Mouse (Mus musculus): ENCODE measurements around the gene Card10. TPM values are rescaled to one million over a fixed set of nuclear protein-coding genes. Genes with fewer than 3 reads are reported as not detected.
A peak's percentile ranks its signal among the peaks of the same experiment; 100 is the strongest.

Gene Card10
- polyA plus RNA-seq, 1 experiment = 20.8 TPM

- peak overlapping the region; percentile 17 for H3K4me3 ChIP-seq (replicated peaks; ENCODE audit: control insufficient read depth, low read depth, low read length)
- TF ChIP-seq CTCF (IDR thresholded peaks at IDR 0.05; ENCODE audit: control insufficient read depth, insufficient read depth, low read length) = no peak
- peak; percentile 11; the same call in 1 of the 2 replicates for TF ChIP-seq POLR2A (IDR thresholded peaks at IDR 0.05; ENCODE audit: borderline replicate concordance, control insufficient read depth, low read depth, low read length)
- peak overlapping the region; percentile 82 for H3K27ac ChIP-seq (ENCODE audit: control insufficient read depth, insufficient read depth, low read depth, low read length, poor library complexity)
- peaks cover 5% of the 10 kb centered on the region; the same call in 1 of the 2 replicates for H3K4me1 ChIP-seq (ENCODE audit: control insufficient read depth, insufficient read depth, low read length)
- WGBS = 18% methylated on average over 9 of the region's 9 CpGs
Observed at GRCm38 (mm10) chr15:78810146-78810545, 7.3 kb upstream of the Card10 start.

- peak overlapping the region; percentile 82 for H3K27ac ChIP-seq (ENCODE audit: control insufficient read depth, insufficient read depth, low read depth, low read length, poor library complexity)
- WGBS = 22% methylated on average over 9 of the region's 9 CpGs
- TF ChIP-seq CTCF (IDR thresholded peaks at IDR 0.05; ENCODE audit: control insufficient read depth, insufficient read depth, low read length) = no peak
- TF ChIP-seq POLR2A (IDR thresholded peaks at IDR 0.05; ENCODE audit: borderline replicate concordance, control insufficient read depth, low read depth, low read length) = no peak
- peaks cover 6% of the 10 kb centered on the region; the same call in 1 of the 2 replicates for H3K4me1 ChIP-seq (ENCODE audit: control insufficient read depth, insufficient read depth, low read length)
- peak overlapping the region; percentile 1 for H3K4me3 ChIP-seq (replicated peaks; ENCODE audit: control insufficient read depth, low read depth, low read length)
Observed at GRCm38 (mm10) chr15:78809739-78810138, 6.9 kb upstream of the Card10 start.

- Histone ChIP-seq H3K4me1 (ENCODE audit: control insufficient read depth, insufficient read depth, low read length) (peaks cover 8% of the 10 kb centered on the region; the same call in 1 of the 2 replicates), H3K4me3 (replicated peaks; ENCODE audit: control insufficient read depth, low read depth, low read length) (no peak overlapping the region), H3K27ac (ENCODE audit: control insufficient read depth, insufficient read depth, low read depth, low read length, poor library complexity) (peak overlapping the region; percentile 66)
- TF ChIP-seq CTCF (IDR thresholded peaks at IDR 0.05; ENCODE audit: control insufficient read depth, insufficient read depth, low read length) (no peak), POLR2A (IDR thresholded peaks at IDR 0.05; ENCODE audit: borderline replicate concordance, control insufficient read depth, low read depth, low read length) (no peak)
- WGBS = 55% methylated on average over 2 of the region's 2 CpGs
Observed at GRCm38 (mm10) chr15:78808980-78809379, 6.1 kb upstream of the Card10 start.

- WGBS = 74% methylated on average over 3 of the region's 3 CpGs
- TF ChIP-seq CTCF (IDR thresholded peaks at IDR 0.05; ENCODE audit: control insufficient read depth, insufficient read depth, low read length) (no peak), POLR2A (IDR thresholded peaks at IDR 0.05; ENCODE audit: borderline replicate concordance, control insufficient read depth, low read depth, low read length) (no peak)
- Histone ChIP-seq H3K27ac (ENCODE audit: control insufficient read depth, insufficient read depth, low read depth, low read length, poor library complexity) (no peak overlapping the region), H3K4me3 (replicated peaks; ENCODE audit: control insufficient read depth, low read depth, low read length) (no peak overlapping the region), H3K4me1 (ENCODE audit: control insufficient read depth, insufficient read depth, low read length) (peaks cover 8% of the 10 kb centered on the region; the same call in 1 of the 2 replicates)
Observed at GRCm38 (mm10) chr15:78807141-78807540, 4.3 kb upstream of the Card10 start.

GRCm38 (mm10) chr15:78806614-78807013, 3.8 kb upstream of the Card10 start:
- WGBS = 47% methylated on average over 2 of the region's 2 CpGs
- H3K4me1 ChIP-seq (ENCODE audit: control insufficient read depth, insufficient read depth, low read length) = peaks cover 8% of the 10 kb centered on the region; the same call in 1 of the 2 replicates
- H3K27ac ChIP-seq (ENCODE audit: control insufficient read depth, insufficient read depth, low read depth, low read length, poor library complexity) = no peak overlapping the region
- H3K4me3 ChIP-seq (replicated peaks; ENCODE audit: control insufficient read depth, low read depth, low read length) = no peak overlapping the region
- TF ChIP-seq POLR2A (IDR thresholded peaks at IDR 0.05; ENCODE audit: borderline replicate concordance, control insufficient read depth, low read depth, low read length) (no peak), CTCF (IDR thresholded peaks at IDR 0.05; ENCODE audit: control insufficient read depth, insufficient read depth, low read length) (no peak)

DNA sequence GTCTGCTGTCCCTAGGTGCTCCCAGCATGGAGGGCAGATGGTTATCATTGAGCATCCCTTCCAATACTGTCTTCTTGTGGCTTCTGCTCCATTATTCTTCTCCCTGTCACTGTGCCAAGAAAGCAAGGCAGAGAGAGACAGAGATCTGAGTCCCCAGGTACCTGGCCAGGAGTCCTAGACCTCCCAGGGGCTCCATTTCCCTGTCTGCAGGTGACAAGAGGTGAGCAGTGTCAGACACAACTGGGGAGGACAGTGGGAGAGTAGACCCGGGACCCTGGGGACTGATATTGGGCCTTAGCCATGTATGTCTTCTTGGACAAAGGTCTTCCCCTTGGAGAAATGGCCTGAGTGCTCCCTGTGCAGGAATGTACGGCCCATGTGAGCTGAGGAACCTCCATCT, 2.5 kb upstream of the Card10 start:
- WGBS = 46% methylated on average over 2 of the region's 2 CpGs
- H3K4me1 ChIP-seq (ENCODE audit: control insufficient read depth, insufficient read depth, low read length) = peaks cover 6% of the 10 kb centered on the region; the same call in 1 of the 2 replicates
- no peak overlapping the region for H3K27ac ChIP-seq (ENCODE audit: control insufficient read depth, insufficient read depth, low read depth, low read length, poor library complexity)
- H3K4me3 ChIP-seq (replicated peaks; ENCODE audit: control insufficient read depth, low read depth, low read length) = no peak overlapping the region
- no peak for TF ChIP-seq POLR2A (IDR thresholded peaks at IDR 0.05; ENCODE audit: borderline replicate concordance, control insufficient read depth, low read depth, low read length)
- no peak for TF ChIP-seq CTCF (IDR thresholded peaks at IDR 0.05; ENCODE audit: control insufficient read depth, insufficient read depth, low read length)

GRCm38 (mm10) chr15:78804326-78804725, 1.5 kb upstream of the Card10 start:
- WGBS = 38% methylated on average over 6 of the region's 6 CpGs
- H3K27ac ChIP-seq (ENCODE audit: control insufficient read depth, insufficient read depth, low read depth, low read length, poor library complexity) = peak overlapping the region; percentile 91
- TF ChIP-seq CTCF (IDR thresholded peaks at IDR 0.05; ENCODE audit: control insufficient read depth, insufficient read depth, low read length) (no peak), POLR2A (IDR thresholded peaks at IDR 0.05; ENCODE audit: borderline replicate concordance, control insufficient read depth, low read depth, low read length) (no peak)
- peaks cover 6% of the 10 kb centered on the region; the same call in 1 of the 2 replicates for H3K4me1 ChIP-seq (ENCODE audit: control insufficient read depth, insufficient read depth, low read length)
- H3K4me3 ChIP-seq (replicated peaks; ENCODE audit: control insufficient read depth, low read depth, low read length) = peak overlapping the region; percentile 62

- Histone ChIP-seq H3K4me1 (ENCODE audit: control insufficient read depth, insufficient read depth, low read length) (peaks cover 6% of the 10 kb centered on the region; the same call in 1 of the 2 replicates), H3K4me3 (replicated peaks; ENCODE audit: control insufficient read depth, low read depth, low read length) (peak overlapping the region; percentile 62), H3K27ac (ENCODE audit: control insufficient read depth, insufficient read depth, low read depth, low read length, poor library complexity) (peak overlapping the region; percentile 91)
- TF ChIP-seq CTCF (IDR thresholded peaks at IDR 0.05; ENCODE audit: control insufficient read depth, insufficient read depth, low read length) (no peak), POLR2A (IDR thresholded peaks at IDR 0.05; ENCODE audit: borderline replicate concordance, control insufficient read depth, low read depth, low read length) (no peak)
- 32% methylated on average over 8 of the region's 8 CpGs for WGBS
Observed at GRCm38 (mm10) chr15:78803499-78803900, 658 bp upstream of the Card10 start.

Measured in bone marrow, adult 2 months (tissue).